Mouse (Mus musculus): ENCODE measurements around the gene 1700030K09Rik.

Gene 1700030K09Rik

GRCm38 (mm10) chr8:72443338-72443993 is at the start of gene 1700030K09Rik, which contains the start of gene Calr3:
TSS of gene 1700030K09Rik (plus strand) at chr8:72443880.
TSS of gene Calr3 (minus strand) at chr8:72443870.
- DNase-seq (ENCODE audit: extremely low spot score, low spot score) = peak; percentile 96

DNA sequence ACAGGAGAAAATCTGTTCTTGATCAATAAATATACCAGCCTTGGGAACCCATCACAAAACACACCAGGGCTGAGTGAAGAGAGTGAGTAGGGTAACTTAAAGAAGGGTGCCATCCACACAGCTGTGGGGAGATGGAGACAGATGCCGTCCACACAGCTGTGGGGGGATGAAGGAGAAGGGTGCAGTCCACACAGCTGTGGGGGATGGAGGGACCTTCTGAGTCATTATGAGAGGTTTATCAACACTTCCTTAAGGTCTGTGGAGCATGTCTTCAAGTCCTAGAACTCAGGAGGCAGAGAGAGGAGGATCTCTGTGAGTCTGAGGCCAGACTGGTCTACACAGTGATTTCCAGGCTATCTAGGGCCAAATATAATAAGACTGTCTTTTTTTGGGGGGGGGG is 42.3 kb upstream of the 1700030K09Rik start:
- DNase-seq (ENCODE audit: extremely low spot score, low spot score) = no peak

DNA sequence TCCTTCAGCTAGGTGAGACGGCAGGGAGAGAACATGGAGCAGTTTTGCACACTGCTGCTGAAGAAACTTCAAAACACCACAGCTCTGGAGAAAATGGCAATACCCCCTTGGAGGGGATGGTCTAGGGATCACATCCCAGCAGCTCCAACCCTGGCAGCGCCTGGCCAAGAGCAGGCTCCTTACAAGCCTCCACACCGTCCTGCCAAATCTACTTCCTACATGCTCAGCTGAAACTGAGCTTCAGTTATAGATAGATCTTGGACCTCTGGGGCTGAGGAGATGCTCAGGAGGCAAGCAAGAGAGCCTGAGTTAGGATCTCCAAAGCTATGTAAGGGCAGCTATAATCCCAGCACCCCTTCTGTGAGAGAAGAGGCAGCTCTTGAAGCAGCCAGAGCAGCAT is 40.7 kb upstream of the 1700030K09Rik start:
- no peak for DNase-seq (ENCODE audit: extremely low spot score, low spot score)

- no peak for DNase-seq (ENCODE audit: extremely low spot score, low spot score)
These were observed 35.8 kb upstream of the 1700030K09Rik start for GRCm38 (mm10) chr8:72407878-72408277.

DNA sequence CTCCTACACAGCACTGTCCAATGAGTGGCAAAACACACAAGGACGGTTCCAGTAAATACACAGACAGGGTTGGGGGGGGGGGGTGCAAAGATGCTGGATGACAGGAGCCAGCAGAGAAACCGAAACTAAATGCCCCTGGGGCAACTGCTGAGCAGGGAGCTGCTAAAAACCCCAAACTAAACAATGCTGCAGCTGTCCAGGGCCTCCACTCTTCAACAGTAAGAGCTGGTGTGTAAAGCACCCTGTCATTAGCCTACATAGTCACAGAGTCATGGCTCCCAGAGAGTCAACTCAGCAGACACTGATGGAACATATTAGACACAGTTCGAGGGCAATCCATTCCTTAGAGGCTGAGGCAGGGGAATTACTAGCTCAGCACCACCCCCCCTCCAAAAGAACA is 34.2 kb upstream of the 1700030K09Rik start:
- no peak for DNase-seq (ENCODE audit: extremely low spot score, low spot score)

DNA sequence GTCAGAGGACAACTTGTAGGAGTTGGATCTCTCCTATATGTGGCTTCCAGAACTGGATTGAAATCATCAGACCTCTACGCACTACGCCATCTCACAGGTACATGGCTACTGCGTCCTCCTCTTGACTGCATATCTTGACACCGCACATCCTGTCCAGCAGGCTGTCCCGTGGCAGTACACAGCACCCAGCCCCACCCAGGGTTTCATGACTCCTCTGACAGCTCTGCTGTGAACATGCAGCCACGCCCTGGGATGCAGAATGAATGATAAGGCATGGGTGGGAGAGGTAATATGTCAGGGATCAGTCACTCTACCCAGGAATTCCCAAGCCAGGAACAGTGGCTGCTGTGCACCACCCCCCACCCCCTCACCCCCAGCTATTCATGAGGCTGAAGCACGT is 29.8 kb upstream of the 1700030K09Rik start:
- no peak for DNase-seq (ENCODE audit: extremely low spot score, low spot score)

DNA sequence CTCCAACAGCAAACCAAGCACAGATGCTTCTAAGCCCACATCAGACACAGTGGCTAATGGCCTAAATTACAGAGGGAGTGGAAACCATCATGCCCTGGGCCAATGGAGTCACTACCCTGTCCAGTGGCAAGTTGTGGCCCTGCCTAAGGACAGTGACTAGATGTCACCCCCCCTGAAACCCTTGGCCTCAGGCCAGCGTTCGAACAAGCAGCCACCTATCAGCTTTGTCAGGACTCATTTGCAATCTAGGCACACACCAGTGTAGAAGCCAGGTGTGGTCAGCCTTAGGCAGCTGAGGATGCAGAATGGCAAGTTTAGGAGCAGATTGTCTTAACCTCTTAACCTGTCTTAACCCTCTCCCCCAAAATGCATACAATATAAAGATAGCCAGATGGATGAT is 28.4 kb upstream of the 1700030K09Rik start:
- DNase-seq (ENCODE audit: extremely low spot score, low spot score) = no peak

DNA sequence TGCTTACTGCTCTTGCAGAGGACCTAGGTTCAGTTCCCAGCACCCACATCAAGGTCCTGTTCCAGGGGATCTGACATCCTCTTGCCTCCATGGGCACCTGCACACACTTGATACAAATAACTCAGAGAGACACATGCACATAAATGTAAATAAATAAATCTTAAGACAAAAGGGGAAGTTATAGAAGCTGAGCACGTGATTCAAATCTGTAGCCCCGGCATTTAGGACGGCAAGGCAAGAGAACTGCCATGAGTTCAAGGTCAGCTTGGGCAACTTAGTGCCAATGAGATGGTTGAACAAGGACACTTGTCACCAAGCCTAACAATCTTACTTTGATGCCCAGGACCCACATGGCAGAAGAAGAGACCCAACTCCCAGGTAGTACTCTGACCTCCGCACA is 25.6 kb upstream of the 1700030K09Rik start:
- DNase-seq (ENCODE audit: extremely low spot score, low spot score) = no peak

GRCm38 (mm10) chr8:72420571-72421361 is 22.9 kb upstream of the 1700030K09Rik start:
- peak; percentile 52 for DNase-seq (ENCODE audit: extremely low spot score, low spot score)

GRCm38 (mm10) chr8:72421362-72422335 is 22.0 kb upstream of the 1700030K09Rik start, which contains the start of gene Eps15l1:
TSS of gene Eps15l1 (minus strand) at chr8:72421460.
- DNase-seq (ENCODE audit: extremely low spot score, low spot score) = peak; percentile 96

DNA sequence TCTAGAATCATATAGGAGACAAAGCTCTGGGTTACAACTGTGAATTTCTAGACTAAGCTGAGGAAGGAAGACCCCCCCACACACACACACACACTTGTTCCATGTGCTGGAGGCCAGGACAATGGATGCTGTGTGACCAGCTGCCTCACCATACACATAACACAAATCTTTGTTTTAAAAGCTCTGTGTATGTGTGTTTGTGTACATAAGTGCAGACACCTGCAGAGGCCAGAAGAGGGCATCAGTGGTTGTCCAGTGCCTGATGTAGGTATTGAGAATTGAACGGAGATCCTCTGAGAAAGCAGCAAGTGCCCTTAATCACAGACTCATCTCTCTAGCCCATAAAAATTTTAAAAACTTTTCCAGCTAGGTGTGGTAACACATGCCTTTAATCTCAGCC is 20.8 kb upstream of the 1700030K09Rik start:
- DNase-seq (ENCODE audit: extremely low spot score, low spot score) = no peak

DNA sequence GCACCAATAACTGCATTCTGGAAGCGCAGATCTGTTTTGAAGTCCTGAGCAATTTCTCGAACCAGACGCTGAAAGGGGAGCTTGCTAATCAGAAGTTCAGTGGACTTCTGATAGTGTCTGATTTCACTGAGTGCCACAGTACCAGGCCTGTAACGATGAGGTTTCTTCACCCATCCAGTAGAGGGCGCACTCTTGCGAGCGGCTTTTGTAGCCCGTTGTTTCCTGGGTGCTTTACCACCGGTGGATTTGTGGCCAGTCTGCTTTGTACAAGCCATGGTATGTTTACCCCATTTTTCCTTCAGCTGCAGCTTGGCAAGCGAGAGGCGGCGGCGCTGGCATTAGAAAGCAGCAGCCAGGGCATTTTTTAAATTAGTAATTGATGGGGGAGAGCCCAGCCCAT is 14.0 kb upstream of the 1700030K09Rik start:
- DNase-seq (ENCODE audit: extremely low spot score, low spot score) = no peak

- no peak for DNase-seq (ENCODE audit: extremely low spot score, low spot score)
These were observed 8.7 kb upstream of the 1700030K09Rik start for GRCm38 (mm10) chr8:72434952-72435351.

DNA sequence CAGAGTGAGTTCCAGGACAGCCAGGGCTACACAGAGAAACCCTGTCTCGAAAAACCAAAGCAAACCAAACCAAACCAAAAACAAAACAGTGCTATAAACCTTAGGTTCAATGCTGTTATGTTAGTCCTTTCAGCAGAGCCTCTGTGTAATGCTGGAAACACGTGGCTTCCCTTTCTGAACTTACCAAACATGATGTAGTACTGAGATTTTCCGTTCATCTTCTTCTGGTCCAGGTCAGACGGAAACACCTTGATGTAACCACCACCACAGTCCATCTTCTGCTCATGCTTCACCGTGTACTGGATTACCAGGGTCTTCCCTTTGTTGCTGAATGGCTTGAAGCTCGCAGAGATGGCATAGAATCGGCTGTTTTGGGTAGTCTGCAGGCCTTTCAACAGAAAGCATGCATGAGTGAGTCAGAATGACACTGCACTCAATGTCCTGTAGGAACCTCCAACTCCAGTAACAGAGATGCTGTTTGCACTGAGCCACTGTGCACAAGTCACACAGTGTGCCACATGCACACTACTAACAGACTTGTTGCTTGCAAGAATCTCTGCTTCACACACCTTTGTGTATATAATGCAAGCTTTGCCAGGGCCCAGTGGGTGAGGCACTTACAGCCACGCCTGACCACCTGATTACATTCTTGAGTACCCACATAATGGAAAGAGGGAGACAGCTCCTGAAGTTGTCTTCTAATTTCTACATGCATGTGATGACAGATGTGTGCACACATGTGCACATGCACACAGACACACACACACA is 5.2 kb upstream of the 1700030K09Rik start:
- no peak for DNase-seq (ENCODE audit: extremely low spot score, low spot score)

DNA sequence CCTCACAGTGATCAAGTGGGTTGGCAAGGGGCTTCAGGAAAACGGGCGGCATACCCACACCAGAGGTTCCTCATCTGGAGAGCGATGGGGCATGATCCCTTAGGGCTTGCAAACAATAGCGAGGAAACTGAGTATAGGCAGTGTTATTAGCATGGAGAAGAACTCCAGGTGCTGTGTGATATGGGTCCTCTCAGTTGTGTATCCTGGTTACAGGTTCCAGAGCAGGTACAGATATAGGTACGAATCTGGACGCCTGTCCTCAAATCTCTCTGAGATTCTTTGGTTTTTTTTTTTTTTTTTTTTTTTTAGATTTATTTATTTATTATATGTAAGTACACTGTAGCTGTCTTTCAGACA is 292 bp downstream of the 1700030K09Rik start:
- no peak for DNase-seq (ENCODE audit: extremely low spot score, low spot score)

GRCm38 (mm10) chr8:72445071-72445470 is 1.4 kb downstream of the 1700030K09Rik start:
- no peak for DNase-seq (ENCODE audit: extremely low spot score, low spot score)

GRCm38 (mm10) chr8:72451516-72451915 is 7.8 kb downstream of the 1700030K09Rik start:
- DNase-seq (ENCODE audit: extremely low spot score, low spot score) = no peak

DNA sequence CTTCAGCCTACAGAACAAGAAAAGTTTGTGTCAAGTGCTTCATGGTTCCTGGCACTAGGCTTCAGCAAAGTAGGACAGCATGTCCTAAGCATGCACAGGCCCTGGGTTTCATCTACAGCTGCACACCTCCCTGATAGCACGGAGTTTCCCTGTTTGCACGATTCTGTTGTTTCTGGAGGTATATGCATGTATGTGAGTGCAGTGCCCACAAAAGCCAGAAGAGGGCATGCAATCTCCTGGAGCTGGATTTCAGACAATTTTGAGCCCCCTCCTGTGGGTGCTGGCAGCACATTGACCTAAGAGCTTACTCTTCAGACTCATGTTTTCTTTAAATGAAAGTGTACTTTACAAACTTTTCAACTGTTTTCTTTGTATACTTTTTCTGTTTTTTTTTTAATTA is 10.2 kb downstream of the 1700030K09Rik start:
- no peak for DNase-seq (ENCODE audit: extremely low spot score, low spot score)

DNA sequence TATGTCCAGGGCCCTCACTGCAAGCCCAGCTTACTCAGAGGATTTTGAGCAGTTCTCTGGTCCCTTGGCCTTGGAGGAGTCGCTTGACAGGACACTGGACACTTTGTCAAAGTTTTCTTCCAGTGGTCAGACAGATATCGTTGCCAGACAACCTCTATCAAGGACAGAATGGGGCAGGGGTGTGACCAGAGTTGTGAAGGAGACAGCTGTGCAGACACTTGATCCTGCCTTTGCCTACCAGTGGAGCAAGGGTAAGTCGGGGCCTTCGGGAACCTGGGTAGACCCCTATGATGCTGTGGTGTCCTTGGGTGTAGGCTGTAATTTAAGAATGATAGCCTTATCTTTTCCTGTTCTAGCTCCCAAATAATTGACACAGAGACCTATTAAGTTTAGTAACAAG is 11.6 kb downstream of the 1700030K09Rik start:
- DNase-seq (ENCODE audit: extremely low spot score, low spot score) = no peak

GRCm38 (mm10) chr8:72457806-72458205 is 14.1 kb downstream of the 1700030K09Rik start:
- no peak for DNase-seq (ENCODE audit: extremely low spot score, low spot score)

- no peak for DNase-seq (ENCODE audit: extremely low spot score, low spot score)
These were observed 14.8 kb downstream of the 1700030K09Rik start for GRCm38 (mm10) chr8:72458457-72458856.

All from neural tube, embryonic 10.5 days (tissue).